Mouse (Mus musculus) left cerebral cortex, postnatal 25 days (tissue): ENCODE results near the gene Pygo2. TPM values are rescaled to one million over a fixed set of nuclear protein-coding genes. Genes with fewer than 3 reads are reported as not detected.
A peak's percentile ranks its signal among the peaks of the same experiment; 100 is the strongest.
"Not testable (repeated sequence)": the region's sequence is repeated elsewhere in the genome, so short reads cannot be mapped to it uniquely, and the experiment has no call there.

ENCODE experiments used
- DNase-seq, 2 experiments: peaks; one replicate each; pipeline ENCODE4 v3.0.0; 2022; ENCODE audit warnings: low spot score in 2 of 2, mixed read lengths in 1 of 2
- intact Hi-C: fragments of 180-260 bp; cut with DNase I; formaldehyde crosslinking; loops from one replicate; pipeline ENCODE4 v1.15.1; 2025
- total RNA-seq, 2 experiments: library from RNA; stranded (reverse); gene quantifications; 2 replicates each; pipeline ENCODE4 v1.2.3; 2021

Gene Pygo2
- total RNA-seq, 2 experiments from 2014 or later, result 51.6 to 60.2 TPM

DNA sequence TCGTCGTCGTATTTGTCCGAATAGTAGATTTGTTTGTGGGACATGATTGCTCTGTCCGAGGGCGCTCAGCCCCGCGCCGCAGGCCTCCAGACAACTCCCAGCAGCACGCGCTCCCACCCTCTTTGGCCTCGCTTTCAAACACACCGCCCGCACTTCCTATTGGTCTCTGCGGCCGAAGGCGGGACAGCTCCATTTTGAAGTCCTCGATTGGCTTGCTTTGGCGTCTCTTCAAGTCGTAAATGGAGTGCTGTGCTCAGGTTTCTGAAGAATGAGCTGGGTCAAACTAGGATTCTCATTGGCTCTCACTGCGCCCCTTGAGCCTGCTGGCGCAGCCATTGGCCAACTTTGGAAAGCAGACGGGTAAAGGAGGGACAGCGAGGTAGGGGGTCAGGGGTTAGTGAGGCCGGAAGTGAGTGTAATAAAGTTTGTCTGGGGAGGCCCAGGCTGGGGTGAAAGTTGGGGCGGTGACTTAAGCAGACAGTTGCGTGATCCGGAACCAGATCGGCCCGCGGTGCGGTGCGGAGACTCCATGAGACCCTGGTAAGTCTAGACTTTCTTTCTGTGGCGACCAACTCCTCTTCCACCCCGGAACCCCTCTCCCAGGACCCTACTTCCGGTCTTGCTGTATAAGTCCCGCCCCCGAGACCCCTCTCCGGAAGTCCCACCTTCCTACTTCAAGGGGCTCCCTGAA is 11.7 kb upstream of the Pygo2 start, which contains the start of the genes Cks1b and Shc1:
TSS of gene Cks1b (minus strand) at position 214 of the 691 bp plus-strand sequence.
TSS of gene Shc1 (plus strand) at position 274 of the 691 bp plus-strand sequence.
- peak; percentile 92 to 99 for DNase-seq
- intact Hi-C loops, result no loop called here

DNA sequence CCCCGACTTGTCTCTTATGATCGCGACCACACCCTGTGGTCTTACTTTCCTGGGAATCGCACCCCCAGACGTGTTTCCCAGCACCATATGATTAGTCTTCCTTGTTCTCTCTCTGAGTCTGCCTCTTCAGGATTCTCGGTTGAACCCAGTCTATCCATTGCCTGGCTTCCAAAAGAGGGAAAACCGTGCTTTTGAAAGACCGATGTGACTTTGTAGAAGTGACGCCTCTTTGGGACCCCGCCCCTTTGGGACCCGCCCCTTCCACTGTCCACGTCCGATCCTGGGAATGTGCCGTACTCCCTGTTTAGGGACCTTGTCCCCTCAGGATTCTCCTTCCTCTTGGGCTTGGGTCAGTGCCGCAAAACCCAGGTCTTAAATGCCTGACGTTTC is 11.2 kb upstream of the Pygo2 start:
- intact Hi-C loops, result no loop called here
- DNase-seq, result peak in 1 of 2 experiments; percentile 31

DNA sequence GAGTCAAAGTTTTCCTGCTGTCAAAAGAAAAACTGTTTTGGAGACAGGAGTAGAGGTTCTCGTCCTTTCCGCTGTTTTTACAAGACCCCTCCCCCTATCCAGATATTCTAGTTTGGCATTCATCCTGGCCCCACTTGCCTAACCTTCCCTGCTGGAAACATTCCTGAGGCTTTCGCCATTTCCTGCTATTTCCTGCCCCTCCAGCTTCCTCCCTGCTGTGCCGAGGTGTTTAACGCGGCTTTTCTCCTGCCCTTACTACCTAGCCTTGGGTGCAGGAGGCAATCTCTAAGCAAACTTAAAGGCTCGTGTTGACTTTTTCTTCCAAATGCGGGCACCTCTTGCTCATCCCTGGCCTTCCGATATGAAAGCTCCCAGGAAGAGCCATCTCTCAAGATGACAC is 10.4 kb upstream of the Pygo2 start:
- no peak for DNase-seq
- intact Hi-C loops, result no loop called here

DNA sequence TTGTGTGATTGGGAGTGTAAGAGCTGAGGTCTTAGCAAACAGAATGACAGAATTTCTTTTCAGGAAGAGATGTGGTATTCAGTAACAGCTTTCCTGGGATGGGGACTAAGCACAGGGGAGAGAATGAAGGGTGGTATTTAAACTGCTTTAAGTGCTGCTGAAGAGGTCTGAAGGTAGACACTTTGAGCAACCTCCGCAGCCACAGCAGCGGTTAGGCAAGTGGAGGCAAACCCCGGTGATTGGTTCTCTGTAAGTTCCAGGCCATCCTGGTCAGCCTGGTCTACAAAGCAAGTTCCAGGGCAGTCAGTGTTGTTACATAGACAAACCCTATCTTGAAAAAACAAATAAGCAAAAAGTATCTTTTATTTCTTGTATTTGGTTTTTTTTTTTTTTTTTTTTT is 10.0 kb upstream of the Pygo2 start:
- no peak for DNase-seq
- intact Hi-C loops, result no loop called here

DNA sequence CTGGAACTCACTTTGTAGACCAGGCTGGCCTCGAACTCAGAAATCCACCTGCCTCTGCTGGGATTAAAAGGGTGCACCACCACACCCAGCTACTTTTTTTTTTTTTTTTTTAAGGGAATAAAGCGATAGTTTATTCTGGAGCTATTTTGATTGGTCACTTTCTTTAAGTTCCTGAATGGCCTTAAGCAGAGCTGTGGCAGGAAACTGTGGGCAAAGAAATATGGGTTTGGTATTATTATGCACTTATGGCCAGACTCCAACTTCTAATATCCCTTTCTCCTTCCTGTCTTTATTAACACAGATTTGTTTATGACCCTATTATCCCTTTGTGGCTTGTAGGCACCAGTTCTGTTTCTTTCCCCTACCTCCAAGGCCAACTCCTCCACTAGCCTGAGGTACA is 9.6 kb upstream of the Pygo2 start:
- DNase-seq, result no peak
- intact Hi-C loops, result no loop called here

DNA sequence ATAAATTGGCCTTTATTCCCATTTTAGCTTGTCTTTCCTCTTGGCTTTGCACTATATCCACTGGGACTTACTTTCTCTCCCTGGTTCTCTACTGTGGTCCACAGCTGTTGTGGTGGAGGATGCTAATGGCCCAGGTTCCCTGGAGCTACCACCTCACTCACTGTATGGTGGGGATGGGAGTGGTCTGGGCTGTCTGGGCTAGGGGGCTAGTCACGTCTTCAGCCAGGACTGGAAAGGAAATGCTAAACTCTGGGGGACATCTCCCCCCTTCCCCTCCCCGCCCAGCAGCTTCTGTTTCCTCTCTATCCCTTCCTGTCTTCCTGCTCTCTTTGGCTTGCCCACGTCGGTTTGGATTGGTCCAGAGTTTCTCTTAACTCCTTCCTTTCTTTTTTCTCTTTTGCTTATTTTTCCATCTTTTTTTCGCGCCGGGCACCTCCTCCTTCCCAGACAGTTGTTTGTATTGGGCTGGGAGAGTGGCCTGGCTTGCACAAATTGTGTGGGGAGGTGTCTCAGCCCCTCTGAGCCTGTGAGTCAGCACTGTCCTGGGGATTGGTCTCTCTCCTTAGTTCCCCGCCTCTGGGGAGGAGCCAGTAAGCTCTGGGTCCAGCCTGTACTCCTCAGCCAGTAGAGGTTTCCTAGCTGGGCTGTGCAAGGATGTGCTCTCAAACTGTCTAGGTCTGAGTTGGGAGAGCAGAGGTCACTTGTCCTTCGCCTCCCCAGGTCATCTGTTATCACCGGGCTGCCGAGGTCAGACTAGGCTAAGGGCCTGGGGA is 8.8 kb upstream of the Pygo2 start:
- peak; percentile 65 to 87 for DNase-seq
- intact Hi-C loops, result no loop called here

DNA sequence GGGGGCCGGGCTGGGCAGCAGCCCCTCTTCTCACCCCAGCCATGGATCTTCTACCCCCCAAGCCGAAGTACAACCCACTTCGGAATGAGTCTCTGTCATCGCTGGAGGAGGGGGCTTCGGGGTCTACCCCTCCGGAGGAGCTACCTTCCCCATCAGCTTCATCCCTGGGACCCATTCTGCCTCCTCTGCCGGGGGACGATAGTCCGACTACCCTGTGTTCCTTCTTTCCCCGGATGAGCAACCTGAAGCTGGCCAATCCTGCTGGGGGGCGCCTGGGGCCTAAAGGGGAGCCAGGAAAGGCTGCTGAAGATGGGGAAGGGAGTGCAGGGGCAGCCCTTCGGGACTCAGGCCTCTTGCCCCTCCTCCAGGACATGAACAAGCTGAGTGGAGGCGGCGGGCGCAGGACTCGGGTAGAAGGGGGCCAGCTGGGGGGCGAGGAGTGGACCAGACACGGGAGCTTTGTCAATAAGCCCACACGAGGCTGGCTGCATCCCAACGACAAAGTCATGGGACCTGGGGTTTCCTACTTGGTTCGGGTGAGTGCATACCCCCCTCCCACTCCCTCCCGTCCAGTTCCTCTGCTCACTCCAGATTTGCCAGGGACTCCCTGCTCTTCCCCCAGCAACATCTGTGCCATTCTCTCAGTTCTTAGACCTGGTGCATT is 8.1 kb upstream of the Pygo2 start:
- intact Hi-C loops, result no loop called here
- no peak for DNase-seq

DNA sequence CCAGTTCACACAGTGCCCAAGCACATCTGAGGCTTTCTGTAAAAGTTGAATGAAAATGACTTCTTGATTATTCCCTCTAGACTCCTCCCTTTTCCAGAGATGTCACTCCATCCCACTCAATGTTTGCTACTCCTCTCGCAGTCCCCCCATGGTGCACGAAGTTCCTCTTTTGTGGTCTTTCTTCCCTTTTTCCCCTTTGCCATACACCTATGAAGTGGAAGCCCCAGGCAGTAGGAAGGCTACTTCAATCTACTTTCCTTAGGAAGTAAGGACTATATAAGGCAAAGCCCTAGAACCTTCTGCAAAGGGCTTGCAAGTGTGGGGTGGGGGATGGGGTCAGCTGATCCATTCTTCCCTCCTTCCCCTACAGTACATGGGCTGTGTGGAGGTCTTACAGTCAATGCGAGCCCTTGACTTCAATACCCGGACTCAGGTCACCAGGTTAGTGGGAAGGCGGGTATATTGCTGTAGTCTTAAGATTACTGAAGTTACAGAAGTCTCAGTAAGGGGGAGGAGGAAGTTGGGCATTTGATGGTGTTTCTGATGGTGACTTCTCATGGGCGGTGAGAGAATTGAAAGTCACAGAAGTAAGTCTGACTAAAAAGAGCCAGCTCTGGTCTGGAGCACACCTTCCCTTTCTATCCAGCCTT is 7.3 kb upstream of the Pygo2 start:
- intact Hi-C loops, result no loop called here
- DNase-seq, result no peak

DNA sequence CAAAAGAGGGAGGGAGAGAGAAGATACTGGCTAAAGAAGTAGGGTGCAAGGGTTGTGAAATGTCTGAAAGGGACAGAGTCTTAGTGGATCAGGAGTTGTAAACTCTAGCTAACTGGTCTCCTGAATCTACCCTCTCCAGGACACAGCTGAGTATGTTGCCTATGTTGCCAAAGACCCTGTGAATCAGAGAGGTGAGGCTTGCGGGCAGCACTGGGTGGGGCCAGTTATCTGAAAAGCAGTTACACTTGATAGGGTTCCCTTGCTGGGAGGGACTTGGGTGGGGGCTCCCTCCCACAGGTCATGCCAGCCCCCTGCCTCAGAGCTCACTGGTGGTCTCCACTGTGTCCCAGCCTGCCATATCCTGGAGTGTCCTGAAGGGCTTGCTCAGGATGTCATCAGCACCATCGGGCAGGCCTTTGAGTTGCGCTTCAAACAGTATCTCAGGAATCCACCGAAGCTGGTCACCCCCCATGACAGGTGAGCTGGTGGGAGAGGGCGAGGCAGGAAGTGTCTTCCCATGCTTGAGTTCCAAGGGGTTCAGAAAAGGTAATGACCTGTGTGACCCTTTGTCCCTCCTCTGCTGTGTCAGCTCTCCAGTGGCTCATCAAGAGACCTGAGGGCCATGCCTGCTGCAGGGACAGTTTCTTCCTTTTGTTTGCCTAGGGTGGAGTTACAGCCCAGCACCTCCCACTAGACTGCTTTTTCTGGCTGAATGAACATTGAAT is 5.4 kb upstream of the Pygo2 start:
- intact Hi-C loops, result no loop called here
- DNase-seq, result no peak

DNA sequence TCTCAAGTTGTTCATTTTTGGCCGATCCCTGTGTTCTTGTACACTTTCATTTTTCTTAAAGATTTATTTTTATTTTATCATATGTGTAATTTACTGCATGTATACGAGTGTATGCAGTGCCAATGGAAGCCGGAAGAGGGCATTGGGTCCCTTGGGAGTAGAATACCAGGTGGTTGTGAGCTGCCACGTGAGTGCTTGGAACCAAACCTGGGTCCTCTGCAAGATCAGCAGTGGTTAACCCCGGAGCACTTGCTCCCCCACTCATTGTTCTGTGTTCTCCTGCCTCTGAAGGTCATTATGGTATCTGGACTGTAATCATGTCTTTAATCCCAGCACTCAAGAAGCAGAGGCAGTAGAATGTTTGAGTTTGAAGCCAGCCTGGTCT is 4.9 kb upstream of the Pygo2 start:
- intact Hi-C loops, result no loop called here
- no peak for DNase-seq

DNA sequence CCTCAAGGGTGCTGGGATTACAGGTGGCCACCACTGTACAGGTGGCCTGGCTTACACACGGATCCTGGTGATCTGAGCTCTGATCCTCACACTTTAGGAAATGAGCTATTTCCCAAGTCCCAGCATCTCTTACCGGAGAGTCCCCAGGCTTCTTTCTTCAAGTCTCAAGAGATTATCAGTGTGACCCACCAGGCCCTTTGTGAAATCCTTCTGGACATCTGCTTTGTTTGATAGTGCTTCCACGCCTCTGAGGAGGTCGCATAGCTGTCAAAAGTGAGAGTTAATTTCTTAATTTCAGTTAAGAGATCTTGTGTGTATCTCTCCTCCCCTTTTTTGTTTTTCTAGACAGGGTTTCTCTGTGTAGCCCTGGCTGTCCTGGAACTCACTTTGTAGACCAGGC is 4.1 kb upstream of the Pygo2 start:
- intact Hi-C loops, result no loop called here
- no peak for DNase-seq

DNA sequence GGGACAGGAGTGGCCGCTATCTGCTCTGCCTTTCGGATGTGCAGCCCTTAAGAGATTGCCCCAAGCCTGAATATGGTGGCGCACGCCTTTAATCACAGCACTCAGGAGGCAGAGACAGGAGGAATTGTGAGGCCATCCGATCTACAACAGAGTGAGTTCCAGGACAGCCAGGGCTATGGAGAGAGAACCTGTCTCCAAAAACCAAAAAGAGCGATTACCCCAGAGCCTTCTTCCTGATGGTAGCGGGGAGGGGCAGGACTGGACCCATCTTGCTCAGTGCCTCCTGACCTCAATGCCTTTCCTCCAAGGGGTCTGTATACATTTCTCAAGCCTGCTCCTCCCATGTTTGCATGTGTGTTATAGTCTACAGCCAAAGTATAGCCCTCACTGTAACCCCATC is 993 bp upstream of the Pygo2 start:
- DNase-seq, intact Hi-C loops: not testable (repeated sequence)

DNA sequence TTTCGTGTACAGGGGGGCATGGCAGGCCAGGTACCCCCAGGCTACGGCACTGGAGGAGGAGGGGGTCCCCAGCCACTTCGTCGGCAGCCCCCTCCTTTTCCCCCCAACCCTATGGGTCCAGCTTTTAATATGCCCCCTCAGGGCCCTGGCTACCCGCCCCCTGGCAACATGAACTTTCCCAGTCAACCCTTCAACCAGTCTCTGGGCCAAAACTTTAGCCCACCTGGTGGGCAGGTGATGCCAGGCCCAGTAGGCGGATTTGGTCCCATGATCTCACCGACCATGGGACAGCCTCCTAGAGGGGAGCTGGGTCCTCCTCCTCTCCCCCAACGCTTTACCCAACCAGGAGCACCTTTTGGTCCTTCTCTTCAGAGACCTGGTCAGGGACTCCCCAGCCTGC is 2.6 kb downstream of the Pygo2 start:
- DNase-seq, result no peak
- intact Hi-C loops, result no loop called here

DNA sequence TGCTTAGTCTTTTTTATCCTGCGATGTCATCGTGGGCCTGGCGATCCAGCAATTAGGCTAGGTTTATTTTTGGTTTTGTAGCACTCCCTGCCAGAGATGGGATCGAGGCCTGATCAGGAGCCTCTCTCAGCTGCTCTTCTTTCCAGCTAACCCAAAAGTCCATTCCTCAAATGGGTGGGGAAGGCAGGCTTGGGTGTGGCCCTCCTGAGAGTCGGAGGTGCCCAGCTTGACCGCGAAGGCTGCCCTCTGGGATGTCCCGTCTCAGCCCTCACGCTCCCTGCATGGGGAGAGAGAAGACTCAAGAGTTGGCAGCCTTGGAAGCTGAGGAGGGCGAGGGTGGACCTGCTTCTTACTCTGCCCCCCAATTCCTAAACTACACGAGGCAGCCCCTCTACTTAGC is 4.5 kb downstream of the Pygo2 start:
- intact Hi-C loops, result no loop called here
- no peak for DNase-seq

DNA sequence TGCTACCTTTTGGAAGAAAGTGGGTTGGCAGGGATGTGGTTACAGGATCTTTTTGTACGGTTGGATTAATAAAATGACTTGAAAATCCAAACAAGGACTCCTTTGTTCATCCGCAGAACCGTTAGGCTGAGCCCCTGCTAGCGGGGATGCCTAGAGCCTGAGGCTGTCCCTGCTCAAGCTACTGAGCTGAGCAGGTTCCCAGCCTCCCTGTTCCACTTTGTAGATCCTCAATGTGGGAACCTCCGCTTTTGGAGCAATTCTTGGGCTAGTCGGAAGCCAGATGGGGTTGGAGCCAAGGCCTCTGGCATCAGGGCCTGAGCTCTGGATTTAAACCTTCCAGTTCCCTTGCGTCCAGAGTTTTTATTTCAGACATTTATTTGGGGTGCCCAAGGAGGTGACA is 5.0 kb downstream of the Pygo2 start:
- intact Hi-C loops, result no loop called here
- no peak for DNase-seq

DNA sequence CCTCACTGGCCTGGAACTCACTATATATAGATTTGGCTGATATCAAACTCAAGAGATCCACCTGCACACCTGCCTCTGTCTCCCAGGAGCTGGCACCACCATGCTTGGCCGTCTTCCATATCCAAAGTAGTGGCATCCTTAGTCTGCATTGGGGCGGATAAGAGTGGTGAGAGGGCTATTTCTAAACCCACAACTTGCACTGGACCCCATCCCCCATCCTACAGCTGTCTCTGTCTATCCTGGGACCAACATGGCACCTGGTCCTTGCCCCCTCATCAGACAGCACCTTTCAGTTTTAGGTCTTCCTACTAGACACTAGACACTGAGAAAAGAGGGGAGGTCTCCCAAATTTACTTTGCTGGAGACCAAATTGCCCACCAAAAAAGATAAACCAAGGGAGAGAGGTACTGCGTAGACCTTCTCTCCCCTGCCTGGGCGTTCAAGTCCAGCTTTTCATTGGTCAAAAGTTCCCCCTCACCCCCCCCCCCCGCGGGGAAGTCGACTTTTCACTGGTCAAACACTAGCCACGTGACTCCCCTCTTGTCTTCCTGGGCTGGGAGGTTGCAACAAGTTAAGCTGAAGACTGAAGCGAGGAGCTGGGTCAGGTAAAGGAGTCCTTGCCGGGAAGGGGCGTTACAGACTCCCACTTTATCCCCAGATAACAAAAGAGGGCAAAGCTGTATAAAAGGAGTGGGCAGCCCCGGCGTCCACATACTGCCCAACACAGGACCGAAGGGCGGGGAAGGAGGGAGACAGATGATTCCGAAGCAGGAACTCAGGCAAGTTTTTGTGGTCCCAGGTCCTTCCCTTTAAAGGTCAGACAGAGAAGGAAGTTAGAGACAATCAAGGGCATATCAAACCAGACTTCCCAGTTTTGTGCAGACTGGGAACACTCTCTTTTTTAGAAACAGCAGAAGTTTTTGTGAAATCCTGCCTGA is 6.4 kb downstream of the Pygo2 start, which contains the start of gene Pbxip1:
TSS of gene Pbxip1 (plus strand) at position 531 of the 938 bp plus-strand sequence.
- intact Hi-C loops, result loop anchor here (2.0 kb wide), 1 partner anchor 22 kb away; no protein-coding TSS in a partner anchor
- DNase-seq, result peak; percentile 11 to 23

DNA sequence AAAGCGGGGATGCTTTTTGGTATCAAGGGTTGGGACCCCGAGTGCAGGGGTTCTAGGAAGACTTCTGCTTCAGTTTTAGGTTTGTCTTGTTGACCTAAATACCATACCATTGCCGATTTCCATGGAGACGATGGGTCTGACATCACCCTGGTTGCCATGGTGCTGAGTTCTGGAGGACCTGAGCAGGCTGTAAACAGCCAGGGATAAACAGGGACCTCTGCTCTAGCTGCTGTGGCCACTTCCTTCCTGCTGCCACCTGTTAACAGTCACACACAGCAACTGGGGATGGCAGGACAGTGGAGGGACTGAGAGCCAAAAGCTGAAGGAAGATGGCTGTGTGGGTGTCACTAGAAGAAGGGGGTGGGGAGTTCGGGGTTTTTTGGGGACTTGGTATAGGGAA is 7.3 kb downstream of the Pygo2 start:
- intact Hi-C loops, result loop anchor here (2.0 kb wide), 1 partner anchor 22 kb away; no protein-coding TSS in a partner anchor

DNA sequence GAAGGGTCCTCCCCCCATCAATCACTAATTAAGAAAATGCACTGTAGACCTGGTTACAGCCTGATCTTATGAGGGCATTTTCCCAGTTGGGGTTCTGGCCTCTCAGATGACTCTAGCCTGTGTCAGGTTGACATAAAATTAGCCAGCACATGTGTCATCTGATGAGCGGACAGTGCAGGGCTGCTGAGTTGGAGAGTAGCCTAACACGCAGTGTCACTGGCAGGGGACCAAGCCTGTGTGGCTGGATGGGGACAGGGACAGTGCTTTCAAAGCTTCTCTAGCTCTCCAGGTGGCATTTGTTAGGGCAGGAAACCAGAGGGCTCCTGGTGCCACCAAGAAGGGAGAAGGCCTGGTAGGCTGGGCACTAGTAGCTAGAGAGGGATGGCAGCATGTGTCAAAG is 10.7 kb downstream of the Pygo2 start:
- DNase-seq, result no peak
- intact Hi-C loops, result no loop called here

More for the DNA sequence above, 7.3 kb downstream of the Pygo2 start:
- DNase-seq, result peak; percentile 29 to 44
